Mouse (Mus musculus) liver, embryonic 15.5 days (tissue): Measurements from ENCODE around the gene Fkbp3. TPM values are rescaled to one million over a fixed set of nuclear protein-coding genes. Genes with fewer than 3 reads are reported as not detected.
A peak's percentile ranks its signal among the peaks of the same experiment; 100 is the strongest.

Experiments
- ATAC-seq: fragments of 200-750 bp; cut with Nextera tagmentation; 2 replicates; pipeline ENCODE4 v1.8.0; 2017; ENCODE audit warnings: moderate number of reproducible peaks, mild to moderate bottlenecking, moderate library complexity; ENCODE audit not compliant: insufficient read depth
- H3K27ac ChIP-seq: fragments of 300-500 bp; sonication (generic); replicated peaks from 2 replicates; pipeline ENCODE4 v1.5.1; 2015; ENCODE audit warnings: mild to moderate bottlenecking, inconsistent platforms
- H3K27me3 ChIP-seq: fragments of 300-500 bp; sonication (generic); 2 replicates; pipeline ENCODE4 v1.6.1; 2015; ENCODE audit warnings: mild to moderate bottlenecking, inconsistent platforms
- H3K36me3 ChIP-seq: fragments of 300-500 bp; sonication (generic); replicated peaks from 2 replicates; pipeline ENCODE4 v1.6.1; 2015; ENCODE audit warnings: moderate library complexity, mild to moderate bottlenecking, inconsistent platforms
- H3K4me1 ChIP-seq: fragments of 300-500 bp; sonication (generic); replicated peaks from 2 replicates; pipeline ENCODE4 v1.6.1; 2015; ENCODE audit warnings: inconsistent platforms
- H3K4me2 ChIP-seq: fragments of 300-500 bp; sonication (generic); 2 replicates; pipeline ENCODE4 v1.6.1; 2015; ENCODE audit warnings: moderate library complexity, mild to moderate bottlenecking, inconsistent platforms
- H3K4me3 ChIP-seq: fragments of 300-500 bp; sonication (generic); replicated peaks from 2 replicates; pipeline ENCODE4 v1.5.1; 2015; ENCODE audit warnings: mild to moderate bottlenecking, inconsistent platforms
- H3K9ac ChIP-seq: fragments of 300-500 bp; sonication (generic); 2 replicates; pipeline ENCODE4 v1.6.1; 2015; ENCODE audit warnings: moderate library complexity, mild to moderate bottlenecking, inconsistent platforms
- H3K9me3 ChIP-seq: fragments of 300-500 bp; sonication (generic); replicated peaks from 2 replicates; pipeline ENCODE4 v1.6.1; 2016; ENCODE audit warnings: inconsistent platforms
- WGBS: fragments of 180-500 bp; shearing (Covaris S2); methylation state at CpG from one replicate; pipeline ENCODE4 v1.1.7; 2015; ENCODE audit warnings: mixed read lengths; ENCODE audit not compliant: insufficient replicate concordance; 5-methylcytosine and 5-hydroxymethylcytosine counted together
- polyA plus RNA-seq: library from polyadenylated mRNA; unstranded; fragments of >200 nt; fragmentation: Nextera tagmentation; extraction: Ambion mirVana; gene quantifications from 2 replicates; pipeline ENCODE4 v1.2.1, GENCODE M21; 2015

The Fkbp3 gene
- polyA plus RNA-seq, 1 experiment from 2014 or later = 116 TPM

- Histone ChIP-seq H3K4me1 (peaks cover 27% of the 10 kb centered on the region), H3K9me3 (no peaks in the 10 kb centered on the region), H3K9ac (peak overlapping the region; percentile 95; the same call in 1 of the 2 replicates), H3K27me3 (no peaks in the 10 kb centered on the region), H3K36me3 (no peaks in the 10 kb centered on the region), H3K4me2 (peak overlapping the region; percentile 72), H3K27ac (no peak overlapping the region), H3K4me3 (peak overlapping the region; percentile 97)
- peak; percentile 3; the same call in 1 of the 2 replicates for ATAC-seq
- WGBS = 43% methylated on average over 8 of the region's 8 CpGs
These were observed 38.0 kb downstream of the Fkbp3 start for GRCm38 (mm10) chr12:65035839-65036189.

GRCm38 (mm10) chr12:65022842-65023241 is 51.0 kb downstream of the Fkbp3 start:
- Histone ChIP-seq H3K36me3 (peaks cover 14% of the 10 kb centered on the region; the same call in 1 of the 2 replicates), H3K9me3 (no peaks in the 10 kb centered on the region), H3K27ac (no peak overlapping the region), H3K27me3 (no peaks in the 10 kb centered on the region), H3K4me2 (no peak overlapping the region), H3K9ac (no peak overlapping the region), H3K4me3 (no peak overlapping the region), H3K4me1 (no peaks in the 10 kb centered on the region)
- WGBS = 94% methylated on average over 6 of the region's 6 CpGs
- no peak for ATAC-seq

Other genes starting within 250 kb of the Fkbp3 start
- gene Gm527, start 156.1 kb downstream of the Fkbp3 start, polyA plus RNA-seq = 0.43 and 0.79 TPM in 2 replicates
- 2.8 and 3.5 TPM in 2 replicates for gene Klhl28, start 108.5 kb downstream of the Fkbp3 start, polyA plus RNA-seq
- gene Togaram1, start 108.2 kb downstream of the Fkbp3 start, polyA plus RNA-seq = 6.0 and 6.5 TPM in 2 replicates
- 13.8 and 16.9 TPM in 2 replicates for gene Prpf39, start 37.7 kb downstream of the Fkbp3 start, polyA plus RNA-seq
- gene Fancm, start 1.6 kb upstream of the Fkbp3 start, polyA plus RNA-seq = 5.4 and 6.0 TPM in 2 replicates
- 32.4 and 36.8 TPM in 2 replicates for gene Mis18bp1, start 98.6 kb upstream of the Fkbp3 start, polyA plus RNA-seq
- not detected in 2 replicates for gene Wdr20rt, start 151.5 kb upstream of the Fkbp3 start, polyA plus RNA-seq